Mouse (Mus musculus) ES-Bruce4 (cell line): ENCODE results near the gene Bcl2l1. TPM values are rescaled to one million over a fixed set of nuclear protein-coding genes. Genes with fewer than 3 reads are reported as not detected.

Source experiments
- H3K27ac ChIP-seq: 2 replicates; pipeline ENCODE4 v1.5.1; 2012; ENCODE audit warnings: low read length, inconsistent platforms; ENCODE audit not compliant: insufficient read depth
- H3K27me3 ChIP-seq: 2 replicates; pipeline ENCODE4 v1.6.1; 2012; ENCODE audit warnings: mild to moderate bottlenecking, low read length, inconsistent platforms; ENCODE audit not compliant: control insufficient read depth, poor library complexity, insufficient read depth, severe bottlenecking
- H3K36me3 ChIP-seq: 2 replicates; pipeline ENCODE4 v1.6.1; 2012; ENCODE audit warnings: inconsistent platforms, mild to moderate bottlenecking, low read length, moderate library complexity; ENCODE audit not compliant: control insufficient read depth, poor library complexity, insufficient read depth, severe bottlenecking
- H3K4me1 ChIP-seq: one replicate; pipeline ENCODE4 v1.8.1; 2011; ENCODE audit warnings: low read length; ENCODE audit not compliant: control insufficient read depth, insufficient read depth
- H3K4me3 ChIP-seq: 2 replicates; pipeline ENCODE4 v1.5.1; 2011; ENCODE audit warnings: low read depth, mild to moderate bottlenecking, low read length
- H3K9ac ChIP-seq: 2 replicates; pipeline ENCODE4 v1.6.1; 2012; ENCODE audit warnings: low read depth, mild to moderate bottlenecking, inconsistent platforms; ENCODE audit not compliant: poor library complexity, severe bottlenecking
- H3K9me3 ChIP-seq: replicated peaks from 2 replicates; pipeline ENCODE4 v1.6.1; 2012; ENCODE audit warnings: mild to moderate bottlenecking, low read length, inconsistent platforms; ENCODE audit not compliant: control insufficient read depth, poor library complexity, insufficient read depth, severe bottlenecking
- CTCF ChIP-seq: IDR thresholded peaks from one replicate; pipeline ENCODE4 v1.8.1; 2011; ENCODE audit warnings: low read depth, low read length
- EP300 ChIP-seq: IDR thresholded peaks from 2 replicates; pipeline ENCODE4 v1.6.1; 2011; ENCODE audit warnings: low read depth, low read length; ENCODE audit not compliant: insufficient read depth
- POLR2A ChIP-seq: IDR thresholded peaks from one replicate; pipeline ENCODE4 v1.8.1; 2011; ENCODE audit warnings: low read length; ENCODE audit not compliant: insufficient read depth
- polyA plus RNA-seq: library from polyadenylated mRNA; stranded (reverse); fragments of >200 nt; gene quantifications from 2 replicates; pipeline ENCODE4 v1.2.4, GENCODE M21; 2011; ENCODE audit warnings: low read depth; ENCODE audit not compliant: missing spikeins, insufficient read depth, insufficient read length

Gene Bcl2l1
- polyA plus RNA-seq, 1 experiment = 108 TPM

DNA sequence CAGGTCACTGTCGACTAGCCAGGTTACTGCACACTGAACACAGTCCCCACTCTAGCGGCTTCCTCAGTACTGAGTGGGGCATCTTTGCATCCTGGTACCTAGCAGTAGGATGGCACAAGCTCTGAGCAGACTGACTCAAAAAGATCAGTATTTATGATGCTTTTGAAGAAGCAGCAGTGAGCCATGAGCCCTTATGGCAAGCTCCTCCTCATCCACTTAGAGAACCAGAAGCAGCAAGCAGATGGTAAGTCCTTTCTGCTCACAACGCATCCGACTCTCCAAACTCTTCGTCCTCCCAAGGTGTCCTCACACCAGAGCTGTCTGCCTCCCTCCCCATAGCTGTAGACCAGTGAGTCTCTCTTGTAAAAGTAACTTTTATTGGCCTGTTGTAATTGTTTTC is 48.3 kb downstream of the Bcl2l1 start:
- Histone ChIP-seq H3K9me3 (no peaks in the 10 kb centered on the region), H3K27ac (no peak overlapping the region), H3K27me3 (no peaks in the 10 kb centered on the region), H3K4me3 (no peak overlapping the region), H3K36me3 (peaks cover 4% of the 10 kb centered on the region), H3K4me1 (no peaks in the 10 kb centered on the region), H3K9ac (no peak overlapping the region)
- no peak for TF ChIP-seq EP300
- TF ChIP-seq POLR2A = no peak
- no peak for TF ChIP-seq CTCF

DNA sequence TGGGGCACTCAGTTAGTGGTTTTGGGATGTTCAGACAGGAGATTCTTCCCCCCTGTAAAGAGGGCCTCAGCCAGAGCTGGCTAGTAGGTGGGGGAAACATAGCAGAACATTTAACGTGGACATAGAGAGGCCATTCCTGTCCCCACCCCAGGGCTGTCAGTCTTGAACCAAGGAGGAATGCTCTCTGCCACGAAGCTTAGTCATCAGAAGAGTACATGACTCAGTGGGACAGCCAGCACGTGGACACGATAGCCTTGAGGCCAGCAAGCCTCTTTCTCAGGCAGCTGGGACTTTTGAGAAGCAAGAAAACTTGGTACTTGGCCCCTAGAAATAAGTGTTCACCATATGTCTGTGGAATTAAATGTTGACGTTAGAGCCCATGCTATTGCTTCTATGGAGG is 48.9 kb downstream of the Bcl2l1 start:
- TF ChIP-seq EP300 (no peak), POLR2A (no peak), CTCF (no peak)
- Histone ChIP-seq H3K4me1 (no peaks in the 10 kb centered on the region), H3K36me3 (peaks cover 4% of the 10 kb centered on the region)

DNA sequence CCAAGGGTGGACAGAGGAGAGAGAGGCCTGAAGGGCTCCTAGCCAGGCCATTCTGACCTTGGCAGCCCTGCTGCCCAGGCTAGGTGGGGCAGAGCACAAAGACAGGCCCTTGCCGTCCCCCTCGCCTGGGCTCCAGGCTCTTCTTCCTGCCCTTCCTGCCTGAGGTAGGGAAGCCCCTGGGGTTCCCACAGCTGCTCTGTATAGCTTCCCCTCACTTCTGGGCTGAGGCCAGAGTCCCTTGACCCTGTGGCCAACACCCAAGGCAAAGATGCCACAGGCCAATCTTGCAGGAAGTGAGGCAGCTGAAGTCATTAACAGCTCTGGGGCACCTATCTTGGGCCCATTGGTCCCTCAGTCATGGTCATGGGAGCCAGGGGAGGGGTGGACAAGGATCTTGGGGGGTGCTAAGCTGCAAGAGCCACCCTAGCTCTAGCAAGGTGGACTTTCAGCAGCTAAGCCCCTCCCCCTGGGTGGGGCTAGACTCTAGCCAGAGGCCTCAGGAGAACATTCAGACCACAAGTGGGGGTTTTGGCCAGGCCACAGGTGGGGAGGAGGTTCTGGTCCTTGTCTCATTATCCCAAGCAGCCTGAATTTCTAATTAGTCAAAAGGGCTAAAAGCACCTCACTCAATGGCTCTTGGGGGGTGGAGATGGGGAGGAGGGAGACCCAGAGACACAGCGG is 50.4 kb downstream of the Bcl2l1 start:
- TF ChIP-seq CTCF (no peak), EP300 (no peak), POLR2A (no peak)
- Histone ChIP-seq H3K27ac (no peak overlapping the region), H3K4me3 (no peak overlapping the region), H3K27me3 (no peaks in the 10 kb centered on the region), H3K4me1 (no peaks in the 10 kb centered on the region), H3K36me3 (peaks cover 4% of the 10 kb centered on the region), H3K9me3 (no peaks in the 10 kb centered on the region), H3K9ac (no peak overlapping the region)

More for the DNA sequence above, 48.9 kb downstream of the Bcl2l1 start:
- Histone ChIP-seq H3K4me3 (no peak overlapping the region), H3K27ac (no peak overlapping the region), H3K9me3 (no peaks in the 10 kb centered on the region), H3K9ac (no peak overlapping the region), H3K27me3 (no peaks in the 10 kb centered on the region)

DNA sequence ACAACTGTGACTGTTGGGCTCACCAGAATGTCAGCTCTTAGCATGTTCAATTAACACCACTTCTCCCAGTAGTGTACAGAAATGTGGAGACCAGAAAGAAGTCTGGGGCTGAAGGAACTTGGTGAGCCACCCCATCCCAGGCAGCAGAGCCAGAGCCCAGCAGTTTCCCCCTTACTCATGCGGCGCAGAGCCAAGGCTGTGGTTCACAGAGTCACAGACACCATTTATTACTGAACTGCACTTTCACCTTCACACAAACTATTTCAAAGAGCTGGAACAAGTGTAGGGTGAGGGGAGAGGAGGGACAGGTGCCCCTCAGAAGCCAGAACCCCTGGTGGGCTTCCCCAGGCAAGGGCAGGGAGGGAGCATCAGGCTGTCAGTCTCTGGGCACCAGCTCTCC is 51.1 kb downstream of the Bcl2l1 start:
- Histone ChIP-seq H3K9me3 (no peaks in the 10 kb centered on the region), H3K27ac (no peak overlapping the region), H3K27me3 (no peaks in the 10 kb centered on the region), H3K36me3 (peaks cover 4% of the 10 kb centered on the region), H3K4me3 (no peak overlapping the region), H3K9ac (no peak overlapping the region), H3K4me1 (no peaks in the 10 kb centered on the region)
- TF ChIP-seq CTCF = no peak
- no peak for TF ChIP-seq EP300
- TF ChIP-seq POLR2A = no peak

DNA sequence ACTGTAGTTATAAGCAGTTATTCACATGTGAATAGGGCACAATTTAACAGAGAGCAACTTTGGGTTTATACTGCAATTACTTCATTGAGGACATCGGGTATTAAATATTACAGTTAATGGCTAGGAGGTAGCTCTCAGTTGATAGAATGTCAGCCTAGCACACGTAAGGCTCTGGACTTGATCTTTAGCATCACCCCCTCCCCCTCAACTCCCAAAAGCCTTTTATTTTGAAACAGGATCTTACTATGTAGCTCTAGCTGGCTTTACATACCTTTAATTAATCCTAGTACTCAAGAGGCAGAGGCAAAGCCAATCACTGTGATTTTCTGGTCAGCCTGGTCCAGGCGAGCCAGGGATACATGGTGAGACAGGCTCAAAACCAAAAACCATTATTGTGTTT is 54.4 kb downstream of the Bcl2l1 start:
- no peak overlapping the region for H3K27ac ChIP-seq

DNA sequence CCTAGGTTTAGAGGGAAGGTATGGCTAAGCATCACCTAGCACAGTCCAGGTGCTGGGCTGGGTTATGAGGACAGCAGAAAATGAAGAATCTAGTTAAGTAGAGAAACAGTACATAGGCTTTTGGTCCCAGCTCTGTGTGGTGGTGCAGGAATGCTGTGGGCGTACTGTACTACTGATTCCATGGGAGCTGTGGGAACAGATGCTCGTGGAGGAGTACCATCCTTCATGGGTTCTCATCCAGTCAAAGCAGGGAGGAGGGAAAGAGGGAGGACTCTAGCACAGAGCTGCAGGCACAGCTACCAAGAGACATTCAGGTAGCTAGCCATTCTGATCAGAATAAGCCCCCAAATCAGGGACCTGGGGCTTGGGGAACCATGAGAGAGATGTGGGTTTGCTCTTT is 55.1 kb downstream of the Bcl2l1 start:
- H3K4me3 ChIP-seq = no peak overlapping the region
- H3K9ac ChIP-seq = no peak overlapping the region
- no peak overlapping the region for H3K27ac ChIP-seq
- H3K4me1 ChIP-seq = no peaks in the 10 kb centered on the region
- no peaks in the 10 kb centered on the region for H3K9me3 ChIP-seq
- H3K27me3 ChIP-seq = no peaks in the 10 kb centered on the region
- H3K36me3 ChIP-seq = peaks cover 4% of the 10 kb centered on the region
- TF ChIP-seq EP300 (no peak), CTCF (no peak), POLR2A (no peak)

More for the DNA sequence above, 54.4 kb downstream of the Bcl2l1 start:
- Histone ChIP-seq H3K4me3 (no peak overlapping the region), H3K4me1 (no peaks in the 10 kb centered on the region), H3K9me3 (no peaks in the 10 kb centered on the region), H3K27me3 (no peaks in the 10 kb centered on the region), H3K9ac (no peak overlapping the region), H3K36me3 (peaks cover 4% of the 10 kb centered on the region)
- TF ChIP-seq POLR2A (no peak), CTCF (no peak), EP300 (no peak)
